Mouse (Mus musculus) intestine, embryonic 15.5 days (tissue): ENCODE results near the gene Ppm1l. TPM values are rescaled to one million over a fixed set of nuclear protein-coding genes. Genes with fewer than 3 reads are reported as not detected.

Experiments
- ATAC-seq: fragments of 200-750 bp; cut with Nextera tagmentation; 2 replicates; pipeline ENCODE4 v1.8.0; 2017; ENCODE audit warnings: moderate TSS enrichment, moderate library complexity
- H3K27ac ChIP-seq: fragments of 300-500 bp; sonication (generic); 2 replicates; pipeline ENCODE4 v1.5.1; 2015; ENCODE audit warnings: mild to moderate bottlenecking, inconsistent platforms
- H3K27me3 ChIP-seq: fragments of 300-500 bp; sonication (generic); replicated peaks from 2 replicates; pipeline ENCODE4 v1.6.1; 2015; ENCODE audit warnings: inconsistent platforms
- H3K36me3 ChIP-seq: fragments of 300-500 bp; sonication (generic); 2 replicates; pipeline ENCODE4 v1.6.1; 2015; ENCODE audit warnings: inconsistent platforms
- H3K4me1 ChIP-seq: fragments of 300-500 bp; sonication (generic); replicated peaks from 2 replicates; pipeline ENCODE4 v1.6.1; 2015; ENCODE audit warnings: inconsistent platforms
- H3K4me2 ChIP-seq: fragments of 300-500 bp; sonication (generic); replicated peaks from 2 replicates; pipeline ENCODE4 v1.6.1; 2015; ENCODE audit warnings: mild to moderate bottlenecking, inconsistent platforms
- H3K4me3 ChIP-seq: fragments of 300-500 bp; sonication (generic); replicated peaks from 2 replicates; pipeline ENCODE4 v1.5.1; 2015; ENCODE audit warnings: inconsistent platforms
- H3K9ac ChIP-seq: fragments of 300-500 bp; sonication (generic); 2 replicates; pipeline ENCODE4 v1.6.1; 2015; ENCODE audit warnings: inconsistent platforms
- H3K9me3 ChIP-seq: fragments of 300-500 bp; sonication (generic); 2 replicates; pipeline ENCODE4 v1.6.1; 2016; ENCODE audit warnings: inconsistent platforms
- WGBS: fragments of 180-500 bp; shearing (Covaris S2); methylation state at CpG from one replicate; pipeline ENCODE4 v1.1.7; 2015; 5-methylcytosine and 5-hydroxymethylcytosine counted together
- polyA plus RNA-seq: library from polyadenylated mRNA; unstranded; fragments of >200 nt; fragmentation: Nextera tagmentation; extraction: Ambion mirVana; gene quantifications from 2 replicates; pipeline ENCODE4 v1.2.1, GENCODE M21; 2015

Ppm1l gene
- polyA plus RNA-seq: 4.9 and 5.8 TPM in 2 replicates

GRCm38 (mm10) chr3:69316391-69317195 lies at the start of gene Ppm1l:
TSS of gene Ppm1l (plus strand) at chr3:69316861.
- no peaks in the 10 kb centered on the region for H3K36me3 ChIP-seq
- peak within 1 kb of the TSS; percentile 67 for H3K4me3 ChIP-seq
- H3K9me3 ChIP-seq: no peaks in the 10 kb centered on the region
- WGBS: under 1% methylated on average over 72 of the region's 80 CpGs
- peak within 1 kb of the TSS; percentile 81 for H3K9ac ChIP-seq
- H3K4me2 ChIP-seq: peak within 1 kb of the TSS; percentile 95
- peak within 1 kb of the TSS; percentile 79 for H3K27ac ChIP-seq
- peak; percentile 97 for ATAC-seq
- no peaks in the 10 kb centered on the region for H3K27me3 ChIP-seq
- peaks cover 16% of the 10 kb centered on the region for H3K4me1 ChIP-seq

- no peak overlapping the region for H3K9ac ChIP-seq
- no peak overlapping the region for H3K4me2 ChIP-seq
- H3K27me3 ChIP-seq: no peaks in the 10 kb centered on the region
- 52% methylated on average over 7 of the region's 7 CpGs for WGBS
- no peak for ATAC-seq
- H3K4me1 ChIP-seq: no peaks in the 10 kb centered on the region
- H3K36me3 ChIP-seq: no peaks in the 10 kb centered on the region
- H3K9me3 ChIP-seq: no peaks in the 10 kb centered on the region
- H3K27ac ChIP-seq: no peak overlapping the region
- no peak overlapping the region for H3K4me3 ChIP-seq
Observed at GRCm38 (mm10) chr3:69271812-69272211, 44.8 kb upstream of the Ppm1l start.

- no peaks in the 10 kb centered on the region for H3K27me3 ChIP-seq
- no peak overlapping the region for H3K4me3 ChIP-seq
- H3K27ac ChIP-seq: no peak overlapping the region
- no peak overlapping the region for H3K4me2 ChIP-seq
- H3K4me1 ChIP-seq: no peaks in the 10 kb centered on the region
- WGBS: 88% methylated on average over 16 of the region's 16 CpGs
- H3K36me3 ChIP-seq: no peaks in the 10 kb centered on the region
- ATAC-seq: no peak
- no peaks in the 10 kb centered on the region for H3K9me3 ChIP-seq
- no peak overlapping the region for H3K9ac ChIP-seq
Observed at GRCm38 (mm10) chr3:69274018-69274663, 42.5 kb upstream of the Ppm1l start.

- H3K36me3 ChIP-seq: no peaks in the 10 kb centered on the region
- 90% methylated on average over 15 of the region's 15 CpGs for WGBS
- no peaks in the 10 kb centered on the region for H3K9me3 ChIP-seq
- no peaks in the 10 kb centered on the region for H3K27me3 ChIP-seq
- H3K4me1 ChIP-seq: no peaks in the 10 kb centered on the region
- no peak overlapping the region for H3K4me3 ChIP-seq
- H3K9ac ChIP-seq: no peak overlapping the region
- H3K4me2 ChIP-seq: no peak overlapping the region
- ATAC-seq: no peak
- no peak overlapping the region for H3K27ac ChIP-seq
Observed at GRCm38 (mm10) chr3:69274664-69275312, 41.9 kb upstream of the Ppm1l start.

- ATAC-seq: no peak
- Histone ChIP-seq H3K36me3 (no peaks in the 10 kb centered on the region), H3K4me2 (no peak overlapping the region), H3K4me3 (no peak overlapping the region), H3K9ac (no peak overlapping the region), H3K27me3 (no peaks in the 10 kb centered on the region), H3K27ac (no peak overlapping the region), H3K9me3 (no peaks in the 10 kb centered on the region), H3K4me1 (no peaks in the 10 kb centered on the region)
- WGBS: 91% methylated on average over 6 of the region's 6 CpGs
Observed at GRCm38 (mm10) chr3:69278648-69279047, 38.0 kb upstream of the Ppm1l start.

GRCm38 (mm10) chr3:69282406-69282805 lies 34.3 kb upstream of the Ppm1l start:
- Histone ChIP-seq H3K27ac (no peak overlapping the region), H3K27me3 (no peaks in the 10 kb centered on the region), H3K4me1 (no peaks in the 10 kb centered on the region), H3K4me2 (no peak overlapping the region), H3K9ac (no peak overlapping the region), H3K4me3 (no peak overlapping the region), H3K36me3 (no peaks in the 10 kb centered on the region), H3K9me3 (no peaks in the 10 kb centered on the region)
- ATAC-seq: no peak
- WGBS: 48% methylated on average over 9 of the region's 9 CpGs

GRCm38 (mm10) chr3:69283085-69283847 lies 33.4 kb upstream of the Ppm1l start:
- H3K27ac ChIP-seq: no peak overlapping the region
- 49% methylated on average over 7 of the region's 7 CpGs for WGBS
- ATAC-seq: no peak

GRCm38 (mm10) chr3:69289833-69290232 lies 26.8 kb upstream of the Ppm1l start:
- 79% methylated on average over 14 of the region's 14 CpGs for WGBS
- no peak overlapping the region for H3K27ac ChIP-seq
- 0 out of 2 replicates have a peak, but pooled peaks cover 3% of the 10 kb centered on the region for H3K4me1 ChIP-seq
- no peak for ATAC-seq
- no peaks in the 10 kb centered on the region for H3K27me3 ChIP-seq
- H3K4me3 ChIP-seq: no peak overlapping the region
- H3K4me2 ChIP-seq: no peak overlapping the region
- no peak overlapping the region for H3K9ac ChIP-seq
- H3K36me3 ChIP-seq: no peaks in the 10 kb centered on the region
- H3K9me3 ChIP-seq: no peaks in the 10 kb centered on the region

More at GRCm38 (mm10) chr3:69283085-69283847, 33.4 kb upstream of the Ppm1l start:
- H3K36me3 ChIP-seq: no peaks in the 10 kb centered on the region
- H3K4me1 ChIP-seq: no peaks in the 10 kb centered on the region
- no peak overlapping the region for H3K4me2 ChIP-seq
- no peaks in the 10 kb centered on the region for H3K27me3 ChIP-seq
- H3K9ac ChIP-seq: no peak overlapping the region
- no peaks in the 10 kb centered on the region for H3K9me3 ChIP-seq
- H3K4me3 ChIP-seq: no peak overlapping the region

- Histone ChIP-seq H3K4me1 (0 out of 2 replicates have a peak, but pooled peaks cover 3% of the 10 kb centered on the region), H3K4me3 (no peak overlapping the region), H3K36me3 (no peaks in the 10 kb centered on the region), H3K27me3 (no peaks in the 10 kb centered on the region), H3K4me2 (no peak overlapping the region), H3K9ac (no peak overlapping the region), H3K9me3 (no peaks in the 10 kb centered on the region), H3K27ac (no peak overlapping the region)
- WGBS: 55% methylated on average over 7 of the region's 7 CpGs
- ATAC-seq: no peak
Observed at GRCm38 (mm10) chr3:69290294-69290693, 26.4 kb upstream of the Ppm1l start.

GRCm38 (mm10) chr3:69290844-69291243 lies 25.8 kb upstream of the Ppm1l start:
- Histone ChIP-seq H3K9me3 (no peaks in the 10 kb centered on the region), H3K4me3 (no peak overlapping the region), H3K9ac (no peak overlapping the region), H3K27me3 (no peaks in the 10 kb centered on the region), H3K4me1 (0 out of 2 replicates have a peak, but pooled peaks cover 3% of the 10 kb centered on the region), H3K4me2 (no peak overlapping the region), H3K27ac (no peak overlapping the region), H3K36me3 (no peaks in the 10 kb centered on the region)
- ATAC-seq: no peak
- WGBS: 77% methylated on average over 3 of the region's 3 CpGs

- WGBS: 59% methylated on average over 1 of the region's 1 CpGs
- no peak overlapping the region for H3K4me3 ChIP-seq
- no peak overlapping the region for H3K9ac ChIP-seq
- no peaks in the 10 kb centered on the region for H3K36me3 ChIP-seq
- H3K4me2 ChIP-seq: no peak overlapping the region
- no peak overlapping the region for H3K27ac ChIP-seq
- H3K9me3 ChIP-seq: no peaks in the 10 kb centered on the region
- no peaks in the 10 kb centered on the region for H3K27me3 ChIP-seq
- ATAC-seq: no peak; the same call in 1 of the 2 replicates
- 0 out of 2 replicates have a peak, but pooled peaks cover 3% of the 10 kb centered on the region for H3K4me1 ChIP-seq
Observed at GRCm38 (mm10) chr3:69292628-69293027, 24.0 kb upstream of the Ppm1l start.

- ATAC-seq: no peak
- Histone ChIP-seq H3K9me3 (no peaks in the 10 kb centered on the region), H3K27ac (no peak overlapping the region), H3K27me3 (no peaks in the 10 kb centered on the region), H3K4me3 (no peak overlapping the region), H3K36me3 (no peaks in the 10 kb centered on the region), H3K9ac (no peak overlapping the region), H3K4me2 (no peak overlapping the region), H3K4me1 (no peaks in the 10 kb centered on the region)
- WGBS: 67% methylated on average over 8 of the region's 8 CpGs
Observed at GRCm38 (mm10) chr3:69296270-69296669, 20.4 kb upstream of the Ppm1l start.
